Comparison of ENCODE assay signal across 8 mouse cellular contexts in the genomic region with DNA sequence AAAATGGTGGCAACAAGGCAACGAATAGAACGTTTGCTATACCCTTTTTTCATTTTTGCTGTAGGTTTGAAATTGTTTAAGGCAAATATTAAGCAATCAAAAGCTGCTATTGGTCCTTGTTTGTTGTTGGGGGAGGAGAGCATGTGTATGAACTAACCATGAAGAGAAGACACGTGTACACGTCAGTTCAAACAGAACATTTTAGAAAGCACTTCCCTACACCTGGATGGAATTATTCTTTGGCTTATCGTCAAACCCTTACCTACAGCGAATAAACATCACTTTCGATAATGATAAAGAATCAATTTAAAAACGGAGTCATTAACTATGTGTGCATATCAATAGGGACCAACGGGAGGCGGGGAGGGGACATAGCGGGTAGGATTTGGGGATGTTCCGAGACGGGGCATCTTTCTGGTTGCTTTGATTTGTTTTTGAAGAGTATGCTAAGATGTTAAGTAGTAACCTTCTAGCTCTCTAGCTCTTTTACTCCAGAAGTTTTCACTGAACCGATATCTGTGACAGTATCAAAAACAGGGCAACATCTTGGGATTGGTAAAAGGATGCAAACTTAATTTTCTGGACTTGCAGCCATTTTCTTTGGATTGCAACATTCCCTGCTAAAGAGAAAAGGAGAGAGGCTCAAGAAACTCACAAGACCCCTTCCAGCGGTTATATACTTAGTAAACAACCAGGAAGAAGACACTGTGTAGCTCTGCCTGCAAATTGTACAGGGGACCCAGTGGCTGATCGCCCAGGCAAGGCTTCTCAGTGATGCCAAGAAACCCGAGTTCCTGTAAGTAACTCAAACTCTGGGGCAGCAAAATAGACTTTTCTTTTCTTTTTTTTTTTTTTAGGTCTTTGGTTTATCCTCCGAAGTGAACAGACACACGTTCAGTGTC. TPM values are rescaled to one million over a fixed set of nuclear protein-coding genes. Genes with fewer than 3 reads are reported as not detected.
A peak's percentile ranks its signal among the peaks of the same experiment; 100 is the strongest.
DNase-seq lines count a peak whose midpoint lies in the region; ATAC-seq and TF ChIP-seq lines count a peak whose summit lies in the region.

No protein-coding gene starts in this region.

- peak overlapping the region; percentile 79 for H3K4me2 ChIP-seq in embryonic facial prominence, embryonic 11.5 days (ENCODE audit: low read depth, low read length)
- peak overlapping the region; percentile 92 for H3K4me2 ChIP-seq in hindbrain, embryonic 15.5 days

- no peaks in the 10 kb centered on the region for H3K27me3 ChIP-seq in testis, adult 2 months (ENCODE audit: control insufficient read depth, insufficient read depth, low read length)
- H3K27me3 ChIP-seq in embryonic facial prominence, embryonic 11.5 days (ENCODE audit: control insufficient read depth, insufficient read depth, low read length) = no peaks in the 10 kb centered on the region
- H3K27me3 ChIP-seq in hindbrain, embryonic 15.5 days = no peaks in the 10 kb centered on the region

- no peak for DNase-seq in testis, postnatal 14 days (ENCODE audit: low spot score)
- DNase-seq in embryonic facial prominence, embryonic 11.5 days (ENCODE audit: low spot score) = peak; percentile 17
- DNase-seq in lung, postnatal 14 days = peak; percentile 14
- no peak for DNase-seq in layer of hippocampus, adult 9-11 months
- DNase-seq in c-Kit-positive CD71-positive TER-119-positive erythroid progenitor cells, embryonic 14.5 days (ENCODE audit: low spot score) = no peak
- no peak for DNase-seq in ovary, postnatal 14 days (ENCODE audit: low spot score)

- TF ChIP-seq CTCF in testis, adult 2 months (IDR thresholded peaks at IDR 0.05; ENCODE audit: control insufficient read depth, insufficient read depth, insufficient replicate concordance, low read depth, low read length) = no peak

- peaks cover 2% of the 10 kb centered on the region; the same call in 1 of the 2 replicates for H3K4me1 ChIP-seq in testis, adult 2 months (ENCODE audit: control insufficient read depth, insufficient read depth, low read length)
- H3K4me1 ChIP-seq in embryonic facial prominence, embryonic 11.5 days (ENCODE audit: control insufficient read depth, insufficient read depth, low read length) = no peaks in the 10 kb centered on the region
- H3K4me1 ChIP-seq in hindbrain, embryonic 15.5 days (replicated peaks) = peaks cover 12% of the 10 kb centered on the region

- peak overlapping the region; percentile 27; the same call in 1 of the 2 replicates for H3K27ac ChIP-seq in testis, adult 2 months (ENCODE audit: control insufficient read depth, insufficient read depth, low read depth, low read length)
- no peak overlapping the region for H3K27ac ChIP-seq in embryonic facial prominence, embryonic 11.5 days (replicated peaks; ENCODE audit: low read depth, low read length)
- H3K27ac ChIP-seq in hindbrain, embryonic 15.5 days (replicated peaks) = peak overlapping the region; percentile 9; the same call in 1 of the 2 replicates

- no peaks in the 10 kb centered on the region for H3K9me3 ChIP-seq in embryonic facial prominence, embryonic 11.5 days (replicated peaks; ENCODE audit: control insufficient read depth, low read length)
- no peaks in the 10 kb centered on the region for H3K9me3 ChIP-seq in hindbrain, embryonic 15.5 days

- no peaks in the 10 kb centered on the region for H3K36me3 ChIP-seq in testis, adult 2 months (ENCODE audit: control insufficient read depth, insufficient read depth, low read length)
- no peaks in the 10 kb centered on the region for H3K36me3 ChIP-seq in embryonic facial prominence, embryonic 11.5 days (replicated peaks; ENCODE audit: control insufficient read depth, insufficient read depth, low read depth, low read length)
- no peaks in the 10 kb centered on the region for H3K36me3 ChIP-seq in hindbrain, embryonic 15.5 days

- H3K4me3 ChIP-seq in testis, adult 2 months (ENCODE audit: control insufficient read depth, low read depth, low read length) = peak overlapping the region; percentile 68; the same call in 1 of the 2 replicates
- peak overlapping the region; percentile 59 for H3K4me3 ChIP-seq in embryonic facial prominence, embryonic 11.5 days (ENCODE audit: low read depth, low read length)
- H3K4me3 ChIP-seq in hindbrain, embryonic 15.5 days = peak overlapping the region; percentile 72

- no peak for ATAC-seq in embryonic facial prominence, embryonic 11.5 days (replicated peaks; ENCODE audit: insufficient number of reproducible peaks, low FRiP score, low TSS enrichment, low read depth)
- no peak for ATAC-seq in hindbrain, embryonic 15.5 days (ENCODE audit: low FRiP score, low read depth)

- TF ChIP-seq POLR2A in testis, adult 2 months (IDR thresholded peaks at IDR 0.05; ENCODE audit: control insufficient read depth, low read depth, low read length) = no peak

- WGBS in embryonic facial prominence, embryonic 11.5 days = under 1% methylated on average over 19 of the region's 19 CpGs
- under 1% methylated on average over 19 of the region's 19 CpGs for WGBS in hindbrain, embryonic 15.5 days

- H3K9ac ChIP-seq in embryonic facial prominence, embryonic 11.5 days (replicated peaks; ENCODE audit: low read length) = peak overlapping the region; percentile 56
- peak overlapping the region; percentile 39 for H3K9ac ChIP-seq in hindbrain, embryonic 15.5 days

RNA-seq across cellular contexts. Expression of a gene that starts 22.5 kb away (rescaled TPM):
- polyA plus RNA-seq in testis, adult 2 months (2012; rRNA removed) = 7.8 and 9.0 TPM in 2 replicates
- polyA plus RNA-seq in embryonic facial prominence, embryonic 11.5 days (2014; fragmentation: Nextera tagmentation; extraction: Ambion mirVana) = 1.2 and 1.5 TPM in 2 replicates
- 1.9 and 2.0 TPM in 2 replicates for polyA plus RNA-seq in hindbrain, embryonic 15.5 days (2015; fragmentation: Nextera tagmentation; extraction: Ambion mirVana)

RNA-seq across cellular contexts. Expression of a gene that starts 50.3 kb away (rescaled TPM):
- polyA plus RNA-seq in testis, adult 2 months (2012; rRNA removed) = 4.7 and 5.5 TPM in 2 replicates
- not detected in 2 replicates for polyA plus RNA-seq in embryonic facial prominence, embryonic 11.5 days (2014; fragmentation: Nextera tagmentation; extraction: Ambion mirVana)
- not detected in 2 replicates for polyA plus RNA-seq in hindbrain, embryonic 15.5 days (2015; fragmentation: Nextera tagmentation; extraction: Ambion mirVana)

RNA-seq across cellular contexts. Expression of a gene that starts 55.3 kb away (rescaled TPM):
- polyA plus RNA-seq in testis, adult 2 months (2012; rRNA removed) = 73.8 and 75.5 TPM in 2 replicates
- polyA plus RNA-seq in embryonic facial prominence, embryonic 11.5 days (2014; fragmentation: Nextera tagmentation; extraction: Ambion mirVana) = 62.3 and 63.6 TPM in 2 replicates
- 48.2 and 53.0 TPM in 2 replicates for polyA plus RNA-seq in hindbrain, embryonic 15.5 days (2015; fragmentation: Nextera tagmentation; extraction: Ambion mirVana)

Comparison
In these comparisons a context has a peak if more than half of its experiments do, and no peak if none do; other contexts are left out.
1. DNase-seq: peak in embryonic facial prominence, embryonic 11.5 days (single experiment) and lung, postnatal 14 days (single experiment); none in testis, postnatal 14 days (single experiment), layer of hippocampus, adult 9-11 months (single experiment), c-Kit-positive CD71-positive TER-119-positive erythroid progenitor cells, embryonic 14.5 days (single experiment) and ovary, postnatal 14 days (single experiment).
2. Peak in every context shown above with its lines, with median percentiles within 50 percentile points of each other: H3K4me3 ChIP-seq.